Mouse (Mus musculus): ENCODE measurements around the gene Igsf9. TPM values are rescaled to one million over a fixed set of nuclear protein-coding genes. Genes with fewer than 3 reads are reported as not detected.

Igsf9 gene
- total RNA-seq (2015) (0.10 TPM in 1 of 2 replicates, not detected in the other), total RNA-seq (2017) (0.30 TPM in 1 of 2 replicates, not detected in the other)

DNA sequence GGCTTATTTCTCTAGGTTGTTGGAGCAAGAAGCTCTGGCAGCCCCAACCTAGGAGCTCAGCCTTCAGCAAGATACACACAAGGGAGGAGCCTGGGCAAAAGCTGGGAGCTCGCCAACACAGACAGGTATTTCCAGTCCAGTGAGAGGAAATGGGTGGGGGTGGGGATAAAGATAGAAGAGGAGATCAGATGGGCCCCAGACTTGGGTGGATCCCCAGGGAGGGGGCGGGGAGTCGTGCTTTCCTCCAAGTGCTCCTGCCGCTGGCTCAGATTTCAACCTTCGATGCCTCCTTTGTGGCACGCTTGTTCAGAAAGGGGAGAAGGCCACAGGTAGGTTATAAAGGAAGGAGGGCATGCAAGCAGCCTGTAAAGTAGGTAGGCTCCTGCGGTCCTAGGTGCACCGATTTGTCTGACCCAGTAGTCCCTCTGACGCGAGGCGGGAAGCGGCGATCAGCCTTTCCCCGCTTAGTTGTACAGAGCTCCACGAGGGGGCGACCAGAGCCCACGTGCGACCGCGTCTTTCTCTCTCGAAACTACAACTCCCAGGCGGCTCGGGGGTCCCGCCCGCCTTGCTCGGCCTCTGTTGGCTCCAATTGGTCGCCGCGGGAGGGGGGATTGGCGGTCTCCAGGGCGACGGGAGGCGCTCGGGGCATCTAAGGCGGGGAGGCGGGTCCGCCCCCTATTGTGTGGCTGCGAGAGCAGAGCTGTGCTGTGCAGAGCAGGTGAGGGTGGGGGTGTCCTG is at the start of gene Igsf9:
Gene Igsf9 (plus strand): TSS at position 249 of the 741 bp plus-strand sequence.
- ATAC-seq (replicated peaks; ENCODE audit: poor library complexity) = peak; percentile 87

DNA sequence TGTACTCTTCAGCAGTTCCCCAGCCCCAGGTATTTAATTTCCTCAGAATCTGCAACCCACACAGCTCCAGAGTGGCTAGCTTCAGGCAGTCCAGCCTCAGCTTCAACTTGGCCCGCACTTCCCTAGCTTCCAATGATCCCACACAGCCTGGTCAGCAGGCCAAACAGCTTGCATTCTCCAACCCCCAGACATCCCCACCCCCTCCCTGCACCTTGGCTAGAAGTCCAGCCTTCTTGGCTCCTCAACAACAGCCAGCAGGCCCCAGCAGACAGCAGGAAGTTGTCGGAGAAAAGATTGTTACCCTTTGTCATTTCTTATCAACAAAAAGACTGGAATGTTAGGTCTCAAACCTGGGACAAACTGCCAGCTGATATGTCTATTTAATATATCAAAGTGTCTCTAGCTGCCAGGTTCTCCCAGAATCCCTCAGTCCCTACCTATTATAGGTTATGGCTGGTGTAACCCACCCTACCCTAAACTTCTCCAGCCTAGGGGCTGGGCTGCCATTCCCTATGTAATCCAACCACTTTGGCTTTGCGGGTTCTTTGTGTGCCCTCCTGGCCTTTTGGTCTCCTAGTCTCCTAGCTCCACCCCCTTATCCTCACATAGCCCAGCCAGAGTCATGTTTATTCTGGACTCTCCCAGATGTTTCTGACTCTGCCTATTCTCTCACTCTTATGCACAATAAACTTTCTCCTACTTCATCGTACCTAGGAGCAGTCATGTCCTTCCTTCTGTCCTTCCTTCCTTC is 49.6 kb upstream of the Igsf9 start:
- no peak for ATAC-seq (replicated peaks; ENCODE audit: poor library complexity)

DNA sequence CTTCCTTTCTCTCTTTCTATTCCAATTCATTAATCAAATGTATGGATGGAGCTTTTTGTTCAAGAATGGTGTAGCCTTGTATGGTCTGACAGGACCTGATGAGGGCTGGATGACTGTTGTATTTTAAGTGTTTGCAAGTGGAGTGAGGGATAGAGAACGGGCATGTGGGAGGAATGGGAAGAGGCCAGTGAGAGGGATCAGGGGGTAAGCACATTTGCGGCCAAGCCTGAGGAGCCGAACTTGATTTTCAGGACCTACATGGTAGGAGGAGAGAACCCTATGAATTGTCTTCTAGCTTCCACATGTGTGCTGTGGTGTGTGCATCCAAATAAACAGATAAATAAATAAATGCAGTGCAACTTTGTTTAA is 49.0 kb upstream of the Igsf9 start:
- no peak for ATAC-seq (replicated peaks; ENCODE audit: poor library complexity)

DNA sequence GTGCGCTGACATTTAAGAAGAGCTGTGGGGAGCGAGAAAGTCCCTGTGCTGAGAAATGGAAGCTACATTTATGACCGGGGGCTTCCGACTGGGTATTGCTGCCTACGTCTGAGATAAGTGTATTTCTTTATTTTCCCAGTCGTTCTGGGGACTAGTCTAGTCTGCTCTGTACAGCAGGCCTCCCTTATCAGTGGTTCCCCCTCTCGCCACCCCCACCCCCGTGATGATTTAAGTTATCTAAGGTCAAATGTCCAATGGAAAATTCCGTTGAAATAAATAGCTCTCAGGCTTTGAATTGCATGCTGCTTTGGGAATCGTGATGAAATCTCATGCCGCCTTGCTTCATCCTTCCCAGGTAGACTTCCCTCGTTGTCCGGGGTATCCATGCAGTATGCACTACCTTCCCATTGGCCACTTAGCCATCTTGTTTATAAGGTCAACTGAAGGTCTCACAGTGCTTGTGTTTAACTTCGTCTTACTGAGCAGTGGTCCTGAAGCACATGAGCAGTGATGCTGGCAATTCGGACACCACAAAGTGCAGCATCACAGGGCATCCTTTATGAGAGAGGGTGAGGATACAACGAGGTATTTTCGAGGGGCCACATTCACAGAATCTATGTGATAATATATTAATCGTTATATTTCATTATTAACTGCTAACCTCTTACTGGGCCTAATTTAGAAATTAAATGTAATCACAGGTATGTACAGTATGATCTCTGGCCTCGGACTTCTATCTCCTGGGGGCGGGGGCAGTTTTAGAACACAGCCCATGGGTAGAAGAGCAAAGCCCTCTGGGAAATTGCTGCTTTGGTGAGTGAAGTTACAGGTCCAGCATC is 48.4 kb upstream of the Igsf9 start:
- ATAC-seq (replicated peaks; ENCODE audit: poor library complexity) = no peak

DNA sequence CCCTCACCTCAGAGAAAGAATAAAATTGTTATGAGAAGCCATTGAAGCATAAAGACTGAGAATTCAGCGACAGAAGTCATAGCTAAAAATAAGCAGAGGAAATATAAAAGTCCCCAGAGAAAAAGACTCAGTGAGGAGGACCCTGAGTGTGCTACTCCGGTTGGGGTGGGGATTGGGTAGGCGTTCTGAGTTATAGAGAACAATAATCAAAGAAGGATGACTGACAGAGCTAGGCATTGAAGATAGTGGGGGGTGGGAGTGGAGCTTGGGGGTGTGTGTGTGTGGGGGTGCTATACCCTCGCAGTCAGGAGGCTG is 47.8 kb upstream of the Igsf9 start:
- ATAC-seq (replicated peaks; ENCODE audit: poor library complexity) = no peak

DNA sequence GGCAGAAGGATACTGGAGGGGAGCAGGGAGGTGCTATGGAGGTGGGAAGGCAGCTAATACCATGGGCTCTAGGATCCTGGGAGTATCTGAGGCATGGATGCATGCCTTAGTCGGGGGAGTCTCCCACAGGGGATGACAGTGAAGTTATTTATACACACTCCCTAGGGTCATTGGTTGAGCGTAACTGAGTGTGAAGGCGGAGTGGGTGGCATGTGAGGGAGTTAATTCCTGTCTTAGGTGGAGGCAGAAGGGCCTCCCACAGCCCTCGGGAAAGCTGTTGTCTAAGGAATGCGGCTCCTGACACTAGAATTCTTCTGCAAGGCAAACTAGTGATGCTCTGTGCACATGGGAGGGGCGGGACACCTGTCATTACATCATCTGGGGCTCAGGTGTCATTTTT is 44.8 kb upstream of the Igsf9 start:
- ATAC-seq (replicated peaks; ENCODE audit: poor library complexity) = no peak

DNA sequence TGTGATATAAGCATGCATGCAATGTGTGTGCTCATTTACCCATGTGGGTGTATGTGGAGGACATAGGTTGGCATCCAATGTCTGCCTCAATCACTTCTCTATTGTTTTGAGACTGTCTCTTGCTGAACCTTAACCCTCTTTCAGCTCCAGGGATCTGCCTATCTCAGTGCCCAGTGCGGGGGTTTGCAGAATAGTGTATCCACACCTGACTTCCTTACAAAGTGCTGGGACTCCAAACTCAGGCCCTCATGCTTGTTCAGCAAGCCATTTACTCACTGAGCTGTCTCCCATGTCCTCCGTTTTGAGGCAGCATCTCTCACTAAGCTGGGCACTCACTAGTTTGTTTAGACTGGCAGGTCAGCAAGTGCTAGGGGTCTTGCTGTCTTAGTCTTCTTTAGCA is 43.0 kb upstream of the Igsf9 start:
- no peak for ATAC-seq (replicated peaks; ENCODE audit: poor library complexity)

DNA sequence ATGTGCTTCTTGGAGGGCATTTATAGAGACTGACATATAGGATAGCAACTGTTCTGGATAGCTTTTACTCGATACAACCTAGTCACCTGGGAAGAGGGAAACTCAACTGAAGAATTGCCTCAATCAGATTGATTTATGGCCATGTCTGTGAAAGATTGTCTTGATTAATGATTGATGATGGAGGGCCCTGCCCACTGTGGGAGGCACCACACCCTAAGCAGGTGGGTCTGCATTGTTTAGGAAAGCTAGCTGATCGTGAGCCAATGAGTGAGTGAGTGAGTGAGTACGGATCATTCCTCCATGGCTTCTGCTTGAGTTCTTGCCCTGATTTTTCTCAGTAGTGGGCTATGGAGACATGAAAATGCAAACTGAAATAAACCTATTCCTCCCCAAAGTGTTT is 41.1 kb upstream of the Igsf9 start:
- no peak for ATAC-seq (replicated peaks; ENCODE audit: poor library complexity)

DNA sequence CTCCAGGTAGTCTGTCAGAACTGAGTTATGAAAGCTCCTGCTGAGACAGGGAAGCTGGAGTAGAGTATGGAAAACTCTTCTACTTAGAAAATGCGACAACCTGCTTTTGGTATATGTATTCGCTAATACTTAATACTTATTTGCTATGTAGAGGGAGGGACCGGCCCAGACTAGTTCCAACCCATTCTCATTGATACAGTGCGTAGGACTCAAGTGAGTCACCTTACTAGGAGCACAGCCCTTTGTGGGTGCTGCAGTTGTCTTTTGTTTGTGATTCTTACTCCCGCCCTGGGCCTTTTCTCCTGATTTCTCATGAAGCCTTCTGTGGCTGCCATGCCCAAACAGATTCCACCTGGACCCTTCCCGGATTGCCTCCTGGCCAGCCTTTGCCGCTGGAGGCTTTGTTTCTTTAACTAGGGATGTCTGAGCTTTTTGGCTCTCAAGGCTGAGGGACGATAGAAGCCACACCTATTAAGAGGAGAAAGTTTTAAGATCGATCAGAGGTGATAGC is 39.6 kb upstream of the Igsf9 start:
- ATAC-seq (replicated peaks; ENCODE audit: poor library complexity) = no peak

DNA sequence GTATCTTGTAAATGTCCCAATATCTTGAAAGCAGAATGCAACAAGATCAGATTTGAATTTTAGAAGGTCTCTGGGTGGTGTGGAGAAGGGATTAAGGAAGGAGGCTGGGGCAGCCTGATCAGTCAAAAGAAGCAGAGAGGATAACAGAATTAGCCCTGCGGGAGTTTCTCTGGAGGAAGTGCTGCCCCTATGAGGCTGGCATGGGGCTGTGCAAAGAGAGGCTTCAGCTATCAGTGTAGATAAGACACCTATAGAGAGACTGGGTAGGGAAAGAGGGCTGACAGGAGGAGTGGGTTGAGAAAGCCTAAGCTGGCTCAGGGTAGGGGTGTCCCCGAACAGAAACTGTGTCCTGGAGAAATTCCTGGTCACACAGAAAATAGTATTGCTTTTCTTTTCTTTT is 31.4 kb upstream of the Igsf9 start:
- peak; percentile 57; the same call in 1 of the 2 replicates for ATAC-seq (replicated peaks; ENCODE audit: poor library complexity)

DNA sequence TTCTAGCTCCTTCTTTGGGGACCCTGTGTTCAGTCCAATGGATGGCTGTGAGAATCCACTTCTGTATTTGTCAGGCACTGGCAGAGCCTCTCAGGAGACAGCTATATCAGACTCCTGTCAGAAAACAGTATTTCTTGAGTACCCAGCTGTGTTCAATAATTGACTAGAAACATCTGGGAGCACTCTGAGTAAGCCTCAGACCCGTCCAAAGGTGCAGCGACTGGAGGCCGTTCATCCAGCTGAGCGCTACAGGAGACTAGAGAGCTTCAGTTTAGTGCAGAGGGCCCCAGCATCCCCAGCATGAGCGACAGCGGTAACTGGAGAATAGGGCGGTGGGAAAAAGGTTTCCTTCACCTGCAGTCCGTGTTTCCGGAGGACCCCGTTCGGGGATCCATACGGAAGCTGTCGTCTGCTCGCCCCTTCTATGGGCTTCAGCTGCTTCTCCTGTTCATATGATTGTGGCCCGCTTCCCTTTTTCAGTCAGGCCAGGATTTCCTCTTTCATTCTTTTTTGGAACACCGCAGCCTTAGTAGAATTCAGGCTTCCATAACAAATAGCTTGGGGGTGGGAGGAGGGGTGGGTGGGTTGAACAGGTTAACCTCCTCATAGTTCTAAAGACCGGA is 30.6 kb upstream of the Igsf9 start:
- peak; percentile 62 for ATAC-seq (replicated peaks; ENCODE audit: poor library complexity)

DNA sequence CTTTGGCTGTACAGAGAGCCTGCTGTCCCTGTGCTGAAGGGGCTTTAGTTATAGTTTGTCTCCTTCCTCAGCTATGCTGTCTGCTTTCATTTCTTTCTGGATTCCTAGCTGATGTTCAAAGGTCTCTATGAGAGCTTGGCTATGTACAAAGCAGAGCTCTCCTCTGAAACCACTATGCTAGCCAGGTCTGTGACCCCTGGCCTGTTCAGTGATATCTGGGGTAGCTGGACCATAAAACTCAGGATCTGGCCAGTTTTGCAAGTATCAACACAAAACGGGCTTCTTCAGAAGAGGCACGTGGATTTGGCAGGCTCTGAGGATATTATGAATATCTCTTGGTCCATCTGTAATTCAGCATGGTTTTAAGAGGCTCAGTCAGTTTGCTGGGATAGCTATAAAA is 28.7 kb upstream of the Igsf9 start:
- ATAC-seq (replicated peaks; ENCODE audit: poor library complexity) = no peak

DNA sequence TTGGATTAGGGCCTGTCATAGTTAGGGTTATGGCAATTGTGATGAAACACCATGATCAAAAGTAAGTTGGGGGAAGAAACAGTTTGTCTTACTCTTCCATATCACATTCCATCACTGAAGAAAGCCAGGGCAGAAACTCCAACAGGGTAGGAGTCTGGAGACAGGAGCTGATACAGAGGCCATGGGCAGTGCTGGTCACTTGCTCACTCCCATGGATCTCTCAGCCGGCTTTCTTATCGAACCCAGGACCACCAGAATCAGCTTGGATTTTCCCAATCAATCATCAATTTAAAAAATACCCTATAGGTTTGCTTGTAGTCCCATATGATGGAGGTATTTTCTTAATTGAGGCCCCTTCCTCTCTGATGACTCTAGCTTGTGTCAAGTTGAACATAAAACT is 27.8 kb upstream of the Igsf9 start:
- ATAC-seq (replicated peaks; ENCODE audit: poor library complexity) = no peak

DNA sequence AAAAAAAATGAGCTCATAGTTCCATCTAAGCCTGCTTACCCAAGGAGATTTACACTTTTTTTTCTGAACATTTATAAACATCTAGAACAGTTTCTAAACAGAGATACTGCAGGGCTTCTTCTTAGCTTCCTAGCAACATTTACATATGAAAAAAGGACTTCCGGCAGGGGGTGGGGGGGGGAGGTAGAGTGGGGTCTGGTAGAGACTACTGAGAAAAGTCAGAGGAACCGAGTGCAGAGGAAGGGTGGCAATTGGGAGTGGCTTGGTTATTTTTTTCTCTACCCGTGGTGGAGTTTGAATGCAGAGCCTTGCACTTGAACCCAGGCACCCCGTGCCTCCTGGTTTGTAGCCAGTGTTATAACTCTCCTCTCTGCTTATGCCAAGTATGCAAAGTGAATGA is 26.2 kb upstream of the Igsf9 start:
- ATAC-seq (replicated peaks; ENCODE audit: poor library complexity) = peak; percentile 37

DNA sequence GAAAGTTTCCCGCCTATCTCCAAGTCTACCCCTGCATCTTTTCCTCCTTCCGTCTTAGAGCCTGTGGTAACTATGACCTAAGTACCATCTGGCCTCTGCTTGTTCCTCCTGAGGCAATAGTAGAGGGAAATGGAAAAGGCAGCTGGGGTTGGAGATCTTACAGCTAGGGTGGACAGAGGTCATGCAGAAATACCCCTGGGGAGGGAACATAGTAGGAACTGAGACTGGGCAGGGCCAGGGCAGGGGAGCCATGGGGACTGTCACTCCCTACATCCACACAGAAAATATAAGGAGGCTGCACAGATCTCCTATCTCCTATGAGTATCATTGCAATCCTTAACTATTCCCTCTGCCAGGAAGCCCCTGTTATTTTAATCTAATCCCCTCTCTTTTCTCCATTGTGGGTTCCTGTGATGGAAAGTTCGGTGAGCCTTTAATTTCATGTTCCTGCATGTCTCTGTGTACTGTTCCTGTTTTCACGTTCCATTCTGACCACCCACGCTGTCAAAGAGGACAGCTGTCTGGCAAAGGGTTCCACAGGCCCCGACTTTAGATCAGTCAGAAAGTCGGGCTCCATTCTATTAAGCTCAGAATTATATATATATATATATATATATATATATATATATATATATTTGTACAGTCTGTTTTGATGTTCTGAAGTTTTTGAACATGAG is 25.4 kb upstream of the Igsf9 start:
- peak; percentile 86 for ATAC-seq (replicated peaks; ENCODE audit: poor library complexity)

DNA sequence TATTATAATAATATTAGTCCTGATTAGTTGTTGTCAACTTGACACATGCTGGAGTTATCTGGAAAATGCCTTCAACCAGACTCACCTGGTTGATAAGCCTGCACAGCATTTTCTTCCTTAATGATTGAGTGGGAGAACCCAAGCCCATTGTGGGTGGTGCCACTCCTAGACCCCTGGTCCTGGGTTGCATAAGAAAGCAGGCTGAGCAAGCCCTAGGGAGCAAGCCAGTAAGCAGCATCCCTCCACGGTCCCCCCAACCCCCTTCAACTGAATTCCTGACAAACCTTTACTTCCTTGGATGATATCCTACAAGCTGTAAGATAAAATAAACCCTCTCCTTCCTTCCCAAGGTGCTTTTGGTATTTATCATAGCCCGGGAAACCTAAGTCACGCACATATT is 24.4 kb upstream of the Igsf9 start:
- ATAC-seq (replicated peaks; ENCODE audit: poor library complexity) = no peak

DNA sequence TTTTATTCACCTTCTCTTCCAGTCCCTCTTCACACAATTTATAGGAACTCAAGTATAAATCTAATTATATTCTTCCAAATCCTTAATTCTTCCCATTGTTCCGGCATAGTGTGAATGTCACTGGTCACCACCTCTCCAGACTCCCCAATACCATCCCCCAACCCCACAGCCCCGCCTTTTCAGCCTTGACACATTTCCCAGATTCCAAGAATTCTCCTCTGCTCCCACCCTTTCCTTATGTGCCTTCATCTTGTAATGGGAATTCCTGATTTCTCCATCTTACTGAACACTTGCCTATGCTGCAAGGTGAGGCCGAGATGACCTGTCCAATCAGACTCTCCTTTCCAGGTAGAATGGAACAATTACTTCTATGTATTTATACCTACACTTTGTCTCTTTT is 23.5 kb upstream of the Igsf9 start:
- ATAC-seq (replicated peaks; ENCODE audit: poor library complexity) = no peak

DNA sequence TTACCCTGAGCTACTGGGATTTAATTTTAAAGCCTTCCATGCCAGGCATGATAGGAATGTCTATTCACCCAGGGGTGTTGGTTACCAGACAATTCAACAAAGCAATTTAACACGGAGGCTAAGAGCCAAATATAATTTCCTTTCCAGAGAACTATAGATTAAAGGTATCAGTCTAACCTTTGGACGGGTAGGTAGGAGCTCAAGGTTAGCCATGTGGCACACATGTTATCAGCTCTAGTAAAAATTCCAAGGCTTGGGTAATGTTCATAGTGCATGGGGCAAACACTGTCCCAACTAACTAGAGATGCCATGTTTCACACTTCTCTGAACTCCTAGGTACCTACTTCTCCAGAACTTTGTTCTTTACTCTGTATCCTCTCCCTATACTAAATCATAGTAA is 20.0 kb upstream of the Igsf9 start:
- no peak for ATAC-seq (replicated peaks; ENCODE audit: poor library complexity)

DNA sequence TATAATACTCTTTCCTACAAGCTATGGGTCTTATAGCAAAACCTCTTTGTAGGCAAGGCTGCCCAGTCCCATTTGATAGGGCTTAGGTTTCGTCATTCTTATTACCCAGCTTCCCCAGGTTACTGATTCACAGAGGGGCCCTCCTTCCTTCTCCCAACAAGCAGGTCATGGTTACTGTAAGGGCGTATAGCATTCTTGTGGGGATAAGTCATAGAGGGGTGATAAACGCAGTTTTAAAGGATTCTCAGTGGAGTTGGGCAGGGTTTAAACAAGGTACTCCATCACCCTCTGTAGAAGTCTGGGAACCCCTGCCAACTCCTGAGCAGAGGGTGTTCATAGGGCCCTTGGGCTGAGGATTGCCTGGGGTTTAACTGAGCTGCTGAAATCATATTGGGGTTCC is 19.1 kb upstream of the Igsf9 start:
- ATAC-seq (replicated peaks; ENCODE audit: poor library complexity) = no peak
